Mouse (Mus musculus) urinary bladder, postnatal 4 days (tissue): ENCODE results near the gene Ifi44.

Source experiments
- DNase-seq, 2 experiments: peaks; one replicate each; pipeline ENCODE4 v3.0.0; 2021 to 2022; ENCODE audit warnings: low spot score in 2 of 2

Gene Ifi44

DNA sequence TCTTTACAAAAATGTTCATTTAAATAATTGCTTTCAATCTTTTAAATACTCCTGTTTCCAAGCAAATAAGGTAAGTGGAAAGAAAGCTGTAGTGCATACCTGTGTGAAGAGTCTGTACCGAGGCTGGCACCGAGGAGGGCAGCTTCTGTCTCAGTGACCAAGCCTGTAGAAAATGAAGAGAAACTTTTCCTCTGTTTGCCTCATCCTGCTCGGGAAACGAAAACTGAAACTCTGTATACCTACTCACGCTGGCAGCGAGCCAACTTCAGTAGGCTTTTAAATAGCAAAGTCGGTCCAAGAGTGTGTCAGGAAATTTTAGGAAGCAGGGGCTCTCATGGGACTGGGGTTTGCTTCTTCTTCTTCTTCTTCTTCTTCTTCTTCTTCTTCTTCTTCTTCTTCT, at the start of gene Ifi44:
Gene Ifi44, minus strand, starts transcription at position 224 of the 400 bp plus-strand sequence.
- no peak for DNase-seq

DNA sequence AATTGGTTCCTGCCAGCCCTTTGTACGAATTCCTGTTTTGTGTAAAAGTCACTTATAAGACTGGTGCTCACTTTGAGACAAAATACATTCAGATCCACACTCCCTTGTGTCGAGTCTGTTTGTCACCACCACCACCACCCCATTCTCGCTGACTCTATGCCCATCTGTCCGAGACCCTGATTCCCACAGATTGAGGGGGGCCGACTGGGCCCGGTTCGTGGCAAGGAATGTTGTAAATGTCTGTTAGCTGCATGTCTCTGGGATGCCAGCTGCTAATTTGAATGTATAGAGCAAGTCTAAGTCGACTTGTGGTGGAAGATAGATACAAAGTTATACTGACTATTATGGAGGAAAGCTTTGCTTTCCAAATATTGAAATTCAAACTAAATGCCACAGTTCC, 38.9 kb upstream of the Ifi44 start:
- no peak for DNase-seq

DNA sequence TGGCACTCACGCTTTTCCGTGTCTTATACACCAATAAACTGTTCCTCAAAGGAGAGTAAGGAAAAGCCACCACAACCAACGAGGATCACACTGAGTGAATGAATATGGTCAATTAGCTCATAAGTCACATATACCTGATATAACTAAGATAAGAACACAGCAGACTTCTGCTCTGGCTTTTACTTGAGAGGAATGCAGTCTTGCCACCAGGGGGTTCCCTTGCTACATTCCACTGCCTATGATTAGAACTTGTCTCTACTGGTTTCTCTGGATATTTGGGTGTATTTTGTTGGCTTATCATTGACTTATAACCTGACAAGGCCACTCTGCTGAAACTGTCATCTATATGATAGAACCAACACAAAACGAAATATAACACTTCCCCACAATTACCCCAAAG, 25.3 kb upstream of the Ifi44 start:
- no peak for DNase-seq

DNA sequence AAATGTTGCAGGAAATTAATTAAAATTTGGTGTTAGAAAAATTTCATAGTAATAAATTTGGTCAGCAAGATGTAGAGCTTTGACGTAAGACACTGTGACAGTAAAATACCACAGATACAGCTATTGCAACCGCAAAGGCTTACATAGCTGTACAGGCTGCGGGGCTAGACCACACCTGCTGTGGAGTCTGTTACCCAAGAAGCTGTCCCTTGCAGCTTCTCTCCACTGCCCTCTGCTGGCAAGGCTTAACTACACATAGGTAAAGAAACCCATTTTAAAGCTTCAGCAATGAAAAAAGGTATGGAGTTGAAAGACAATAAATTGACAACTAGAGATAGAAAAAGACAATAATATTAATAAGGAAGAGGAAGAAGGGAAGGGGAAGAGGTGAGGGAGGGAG, 21.3 kb upstream of the Ifi44 start:
- peak in 1 of 2 experiments; percentile 62 for DNase-seq

DNA sequence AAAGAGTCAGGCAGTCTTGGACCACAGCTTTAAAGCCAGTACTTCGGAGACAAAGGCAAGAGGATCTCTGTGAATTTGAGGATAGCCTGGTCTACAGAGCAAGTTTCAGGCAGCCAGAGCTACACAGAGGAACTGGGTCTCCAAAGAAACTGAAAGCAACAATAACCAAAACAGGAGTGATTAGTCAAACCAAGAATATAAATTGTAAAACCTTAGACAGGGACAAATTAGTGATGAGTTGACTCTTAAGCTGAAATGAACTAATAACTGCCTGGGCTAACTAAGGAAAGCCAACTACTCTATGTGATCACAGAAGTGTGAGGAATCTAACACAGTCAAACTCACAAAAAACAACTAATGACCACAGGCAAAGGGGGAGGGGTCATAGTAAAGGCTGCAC, 1.2 kb downstream of the Ifi44 start:
- no peak for DNase-seq

DNA sequence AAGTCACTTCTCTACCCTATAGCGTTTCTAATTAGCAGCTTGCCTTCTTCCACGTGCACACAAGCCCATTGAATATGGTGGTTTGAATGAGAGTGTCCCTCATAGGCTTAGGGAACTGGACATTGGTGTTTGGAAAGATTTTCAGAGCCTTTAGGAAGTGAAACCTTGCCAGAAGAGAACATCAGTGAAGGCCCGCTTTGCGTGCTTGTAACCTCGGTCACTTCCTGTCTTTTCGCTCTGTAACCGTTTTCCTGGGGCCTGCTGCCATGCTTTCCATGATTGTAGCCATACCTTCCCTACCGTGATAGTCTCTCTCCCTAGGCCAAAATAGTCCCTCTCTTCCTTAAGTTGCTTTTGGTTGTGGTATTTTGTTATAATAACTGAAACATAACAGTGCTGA, 3.7 kb downstream of the Ifi44 start:
- DNase-seq: no peak

DNA sequence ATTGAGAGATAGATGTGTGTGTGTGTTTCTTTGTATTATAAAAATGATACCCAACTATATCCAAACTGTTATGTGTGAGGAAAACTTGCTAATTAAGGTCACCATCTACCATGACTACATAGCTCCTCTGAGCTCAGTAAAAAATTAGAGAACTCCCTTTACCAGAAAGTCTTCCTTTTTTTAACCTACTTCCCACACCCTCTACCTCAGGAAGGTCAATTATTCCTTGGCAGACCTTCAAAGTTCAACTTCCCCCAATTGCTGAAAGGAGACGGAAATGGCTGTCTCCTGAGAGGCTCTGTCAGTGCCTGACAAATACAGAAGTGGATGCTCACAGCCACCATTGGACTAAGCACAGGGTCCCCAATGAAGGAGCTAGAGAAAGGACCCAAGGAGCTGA, 7.5 kb downstream of the Ifi44 start:
- no peak for DNase-seq

DNA sequence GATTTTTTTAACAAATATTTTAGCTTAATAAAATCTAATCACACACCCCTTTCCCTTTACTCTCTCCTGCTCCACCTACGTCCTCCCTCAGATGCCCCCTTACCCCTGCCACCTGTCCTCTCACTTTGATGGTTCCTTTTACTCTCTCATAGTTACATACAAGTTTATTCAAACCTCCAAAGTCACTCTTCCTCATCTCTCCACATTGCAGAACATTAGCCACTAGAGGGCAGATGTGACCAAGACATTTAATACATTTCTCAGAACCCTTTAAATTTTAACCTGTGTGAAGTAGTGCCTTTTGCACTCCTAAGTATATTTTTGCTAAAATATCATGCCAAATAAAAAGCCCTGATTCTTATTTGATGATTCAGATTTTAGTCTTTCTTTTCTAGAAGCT, 33.5 kb downstream of the Ifi44 start:
- no peak for DNase-seq

DNA sequence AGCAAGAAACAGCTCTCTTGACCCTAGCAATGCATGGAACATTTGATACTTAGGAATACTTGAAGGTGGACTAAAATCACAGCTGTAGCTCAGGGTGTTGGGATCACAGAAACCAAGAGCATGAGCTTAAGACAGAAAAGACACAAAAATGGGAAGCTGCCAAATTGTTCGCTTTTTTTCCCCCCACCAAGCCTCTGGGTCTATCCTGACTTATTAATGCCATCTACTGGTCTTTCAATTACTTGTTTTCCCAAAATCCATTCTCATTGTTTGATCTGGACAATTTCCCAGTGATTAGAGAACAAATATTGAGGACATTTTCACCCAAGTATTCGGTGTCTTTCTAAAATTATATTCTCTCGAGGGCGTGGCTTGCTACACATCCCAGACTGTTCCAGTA, 42.4 kb downstream of the Ifi44 start:
- DNase-seq: no peak
